Mouse (Mus musculus) ES-Bruce4 (cell line): ENCODE measurements around the gene Rxfp2.

ENCODE experiments used
- CTCF ChIP-seq: IDR thresholded peaks from one replicate; pipeline ENCODE4 v1.8.1; 2011; ENCODE audit warnings: low read depth, low read length
- EP300 ChIP-seq: IDR thresholded peaks from 2 replicates; pipeline ENCODE4 v1.6.1; 2011; ENCODE audit warnings: low read depth, low read length; ENCODE audit not compliant: insufficient read depth
- POLR2A ChIP-seq: IDR thresholded peaks from one replicate; pipeline ENCODE4 v1.8.1; 2011; ENCODE audit warnings: low read length; ENCODE audit not compliant: insufficient read depth

- TF ChIP-seq CTCF: no peak
- TF ChIP-seq POLR2A: no peak
- no peak for TF ChIP-seq EP300
These were observed 83.3 kb downstream of the Rxfp2 start for GRCm38 (mm10) chr5:150101789-150102188.
